Mouse (Mus musculus): ENCODE measurements at regions not wholly inside any gene's neighbourhood (a gene's known extent, or its start where the extent isn't known, plus 50 kb on each side); places are given as distances from the start of the nearest gene placed in this dataset.
"Not testable (repeated sequence)": the region's sequence is repeated elsewhere in the genome, so short reads cannot be mapped to it uniquely, and the experiment has no call there.

GRCm38 (mm10) chr6:100425551-100425950 lies 138.3 kb upstream of the Rybp start:
- no peak for DNase-seq (ENCODE audit: low read depth, low spot score)

GRCm38 (mm10) chr6:100424788-100425403 lies 137.6 kb upstream of the Rybp start:
- no peak for DNase-seq (ENCODE audit: low read depth, low spot score)

GRCm38 (mm10) chr6:100424181-100424580 lies 136.9 kb upstream of the Rybp start:
- no peak for DNase-seq (ENCODE audit: low read depth, low spot score)

- DNase-seq (ENCODE audit: low read depth, low spot score) = no peak
Observed at GRCm38 (mm10) chr6:100423636-100424035, 136.4 kb upstream of the Rybp start.

GRCm38 (mm10) chr6:100422603-100423002 lies 135.3 kb upstream of the Rybp start:
- no peak for DNase-seq (ENCODE audit: low read depth, low spot score)

- no peak for DNase-seq (ENCODE audit: low read depth, low spot score)
Observed at GRCm38 (mm10) chr6:100421706-100422578, 134.7 kb upstream of the Rybp start.

- no peak for DNase-seq (ENCODE audit: low read depth, low spot score)
Observed at GRCm38 (mm10) chr6:100420602-100421001, 133.3 kb upstream of the Rybp start.

- DNase-seq (ENCODE audit: low read depth, low spot score) = no peak
Observed at GRCm38 (mm10) chr6:100419782-100420540, 132.7 kb upstream of the Rybp start.

GRCm38 (mm10) chr6:100416046-100416445 lies 128.8 kb upstream of the Rybp start:
- no peak for DNase-seq (ENCODE audit: low read depth, low spot score)

GRCm38 (mm10) chr6:100415514-100415913 lies 128.2 kb upstream of the Rybp start:
- DNase-seq (ENCODE audit: low read depth, low spot score) = no peak

GRCm38 (mm10) chr6:100414836-100415235 lies 127.6 kb upstream of the Rybp start:
- no peak for DNase-seq (ENCODE audit: low read depth, low spot score)

- no peak for DNase-seq (ENCODE audit: low read depth, low spot score)
Observed at GRCm38 (mm10) chr6:100412486-100412885, 125.2 kb upstream of the Rybp start.

- no peak for DNase-seq (ENCODE audit: low read depth, low spot score)
Observed at GRCm38 (mm10) chr6:100411968-100412367, 124.7 kb upstream of the Rybp start.

- no peak for DNase-seq (ENCODE audit: low read depth, low spot score)
Observed at GRCm38 (mm10) chr6:100410067-100410631, 122.9 kb upstream of the Rybp start.

- no peak for DNase-seq (ENCODE audit: low read depth, low spot score)
Observed at GRCm38 (mm10) chr6:100408826-100409225, 121.5 kb upstream of the Rybp start.

- DNase-seq (ENCODE audit: low read depth, low spot score) = no peak
Observed at GRCm38 (mm10) chr6:100406504-100406903, 119.2 kb upstream of the Rybp start.

GRCm38 (mm10) chr6:100404161-100404560 lies 116.9 kb upstream of the Rybp start:
- no peak for DNase-seq (ENCODE audit: low read depth, low spot score)

GRCm38 (mm10) chr6:100402716-100403115 lies 115.4 kb upstream of the Rybp start:
- DNase-seq (ENCODE audit: low read depth, low spot score) = no peak

GRCm38 (mm10) chr6:100401728-100402127 lies 114.4 kb upstream of the Rybp start:
- DNase-seq (ENCODE audit: low read depth, low spot score) = no peak

- not testable (repeated sequence) for DNase-seq (ENCODE audit: low read depth, low spot score)
Observed at GRCm38 (mm10) chr6:100399387-100399786, 112.1 kb upstream of the Rybp start.

GRCm38 (mm10) chr6:100396311-100397200 lies 109.3 kb upstream of the Rybp start:
- no peak for DNase-seq (ENCODE audit: low read depth, low spot score)
